Mouse (Mus musculus) liver, embryonic 16.5 days (tissue): Measurements from ENCODE around the gene Pgs1. TPM values are rescaled to one million over a fixed set of nuclear protein-coding genes. Genes with fewer than 3 reads are reported as not detected.

ENCODE experiments used
- ATAC-seq: fragments of 200-750 bp; cut with Nextera tagmentation; 2 replicates; pipeline ENCODE4 v1.8.0; 2017; ENCODE audit warnings: low read depth, mild to moderate bottlenecking, moderate number of reproducible peaks, moderate library complexity
- H3K27ac ChIP-seq: fragments of 300-500 bp; sonication (generic); 2 replicates; pipeline ENCODE4 v1.5.1; 2014; ENCODE audit warnings: mild to moderate bottlenecking, low read length
- H3K27me3 ChIP-seq: fragments of 300-500 bp; sonication (generic); 2 replicates; pipeline ENCODE4 v1.6.1; 2014; ENCODE audit warnings: low read depth, low read length, mixed read lengths; ENCODE audit not compliant: control insufficient read depth, insufficient read depth
- H3K36me3 ChIP-seq: fragments of 300-500 bp; sonication (generic); 2 replicates; pipeline ENCODE4 v1.6.1; 2014; ENCODE audit warnings: mild to moderate bottlenecking; ENCODE audit not compliant: control insufficient read depth, insufficient read depth
- H3K4me1 ChIP-seq: fragments of 300-500 bp; sonication (generic); 2 replicates; pipeline ENCODE4 v1.6.1; 2014; ENCODE audit warnings: low read depth, low read length, mixed read lengths; ENCODE audit not compliant: control insufficient read depth
- H3K4me2 ChIP-seq: fragments of 300-500 bp; sonication (generic); 2 replicates; pipeline ENCODE4 v1.6.1; 2014; ENCODE audit warnings: low read depth, low read length, mixed read lengths
- H3K4me3 ChIP-seq: fragments of 300-500 bp; sonication (generic); 2 replicates; pipeline ENCODE4 v1.5.1; 2014; ENCODE audit warnings: low read depth, mild to moderate bottlenecking, low read length
- H3K9ac ChIP-seq: fragments of 300-500 bp; sonication (generic); 2 replicates; pipeline ENCODE4 v1.6.1; 2014; ENCODE audit warnings: low read depth, low read length
- H3K9me3 ChIP-seq: fragments of 300-500 bp; sonication (generic); replicated peaks from 2 replicates; pipeline ENCODE4 v1.6.1; 2016; ENCODE audit warnings: low read length; ENCODE audit not compliant: control insufficient read depth
- WGBS: fragments of 180-500 bp; shearing (Covaris S2); extraction: QIAGEN DNeasy Blood & Tissue Kit; methylation state at CpG from one replicate; pipeline ENCODE4 v1.1.7; 2014; ENCODE audit not compliant: insufficient replicate concordance; 5-methylcytosine and 5-hydroxymethylcytosine counted together
- polyA plus RNA-seq: library from polyadenylated mRNA; unstranded; fragments of >200 nt; fragmentation: Nextera tagmentation; extraction: Ambion mirVana; gene quantifications from 2 replicates; pipeline ENCODE4 v1.2.1, GENCODE M21; 2015

Pgs1 gene
- polyA plus RNA-seq, 1 experiment from 2014 or later: 13.7 TPM

DNA sequence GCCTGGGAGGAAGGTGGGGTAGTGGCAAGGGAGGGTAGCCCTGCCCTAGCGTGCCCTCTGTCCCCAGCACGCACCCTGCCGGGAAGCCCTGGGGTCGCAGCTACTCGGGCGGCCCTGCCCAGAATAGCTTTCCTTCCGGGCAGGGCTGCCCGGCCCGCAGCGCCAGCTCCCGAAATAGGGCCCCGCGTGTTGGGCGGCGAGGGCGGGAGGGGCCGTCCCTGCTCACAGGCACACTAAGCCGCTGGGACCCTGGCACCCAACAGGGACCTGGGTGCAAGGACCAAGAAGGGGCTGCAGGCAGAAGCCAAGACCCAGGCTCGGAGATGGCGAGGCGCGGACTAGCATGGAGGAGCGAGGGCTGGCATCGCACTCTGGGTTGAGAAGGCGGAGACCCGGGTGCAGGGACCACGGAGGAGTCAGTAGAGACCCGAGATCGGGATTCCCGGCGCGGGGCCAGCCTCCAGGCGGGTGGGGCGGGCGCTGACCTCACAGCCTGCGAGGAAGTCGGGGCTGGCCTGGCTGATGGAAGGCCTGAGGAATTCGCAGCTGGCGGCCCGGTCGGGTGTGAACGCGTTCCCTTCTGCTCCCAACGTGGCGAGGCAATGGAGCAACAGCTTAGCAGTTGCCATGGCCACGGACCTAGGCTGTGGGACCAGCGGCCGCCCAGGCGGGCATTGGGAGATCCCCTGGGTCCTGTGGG, 36.5 kb upstream of the Pgs1 start:
- Histone ChIP-seq H3K27ac (no peak overlapping the region), H3K4me2 (peak overlapping the region; percentile 52), H3K9ac (peak overlapping the region; percentile 23), H3K27me3 (peaks cover 32% of the 10 kb centered on the region), H3K36me3 (no peaks in the 10 kb centered on the region), H3K4me1 (peaks cover 4% of the 10 kb centered on the region), H3K9me3 (no peaks in the 10 kb centered on the region), H3K4me3 (peak overlapping the region; percentile 38)
- WGBS: 5% methylated on average over 49 of the region's 49 CpGs
- peak; percentile 40; the same call in 1 of the 2 replicates for ATAC-seq

DNA sequence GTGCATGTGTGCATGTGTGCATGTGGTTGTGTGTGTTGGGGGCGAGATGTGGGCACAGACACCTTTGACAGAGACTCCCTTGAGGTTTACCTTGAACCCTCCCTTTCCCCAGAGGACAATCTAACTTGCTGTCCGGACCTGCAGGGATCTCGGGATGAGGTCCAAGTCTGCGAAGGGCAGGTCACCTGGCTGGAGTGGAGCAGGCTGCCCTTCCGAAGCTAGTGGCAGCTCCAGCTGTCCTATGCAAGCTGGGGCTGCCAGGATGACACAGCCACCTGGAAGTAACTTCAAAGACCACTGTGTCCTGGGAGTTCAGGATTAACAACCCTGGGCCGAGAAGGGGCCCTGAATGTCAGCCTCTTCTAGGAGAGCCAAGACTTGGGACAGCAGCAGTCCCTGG, 34.7 kb upstream of the Pgs1 start:
- Histone ChIP-seq H3K36me3 (no peaks in the 10 kb centered on the region), H3K27me3 (peaks cover 26% of the 10 kb centered on the region), H3K4me2 (no peak overlapping the region), H3K4me3 (no peak overlapping the region), H3K9ac (no peak overlapping the region), H3K27ac (no peak overlapping the region), H3K9me3 (no peaks in the 10 kb centered on the region), H3K4me1 (peaks cover 4% of the 10 kb centered on the region)
- no peak for ATAC-seq
- 66% methylated on average over 6 of the region's 6 CpGs for WGBS

DNA sequence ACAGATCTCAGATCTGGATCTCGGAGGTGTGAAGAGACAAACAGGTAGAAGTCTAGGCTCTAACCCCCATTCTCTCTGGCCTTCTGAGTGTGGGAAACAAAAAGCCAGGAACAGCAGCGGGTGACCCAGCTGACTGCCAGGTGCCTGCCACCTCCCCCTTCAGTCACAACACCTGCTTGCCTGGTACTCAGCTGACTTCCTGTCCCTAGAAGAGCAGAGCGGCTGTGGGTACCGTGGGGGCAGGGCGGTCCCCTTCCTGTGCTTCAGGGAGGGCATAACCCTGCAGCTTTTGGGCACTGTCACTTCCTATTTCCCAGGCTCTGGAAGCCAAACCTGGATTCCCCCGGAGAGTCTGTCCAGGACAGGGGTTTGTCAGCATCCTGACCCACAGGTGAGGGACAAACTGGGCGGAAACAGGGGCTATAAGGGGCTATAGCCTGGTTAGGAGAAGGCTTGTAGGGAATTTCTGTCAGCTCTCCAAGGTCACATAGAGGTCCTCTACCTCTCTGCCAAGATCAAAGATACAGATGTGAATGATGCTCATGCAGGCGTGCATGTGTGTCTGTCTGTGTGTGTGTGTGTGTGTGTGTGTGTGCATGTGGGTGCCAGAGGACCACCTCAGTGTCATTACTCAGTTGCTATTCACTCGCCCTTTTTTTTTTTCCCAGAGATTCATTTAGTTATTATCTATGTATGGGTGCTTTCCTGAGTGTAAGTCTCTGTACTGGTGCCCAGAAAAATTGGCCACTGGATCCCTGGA, 33.7 kb upstream of the Pgs1 start:
- Histone ChIP-seq H3K4me3 (no peak overlapping the region), H3K27me3 (peaks cover 24% of the 10 kb centered on the region), H3K4me2 (no peak overlapping the region), H3K9me3 (no peaks in the 10 kb centered on the region), H3K4me1 (peaks cover 4% of the 10 kb centered on the region), H3K9ac (no peak overlapping the region), H3K27ac (no peak overlapping the region), H3K36me3 (no peaks in the 10 kb centered on the region)
- ATAC-seq: no peak
- WGBS: 30% methylated on average over 9 of the region's 9 CpGs

DNA sequence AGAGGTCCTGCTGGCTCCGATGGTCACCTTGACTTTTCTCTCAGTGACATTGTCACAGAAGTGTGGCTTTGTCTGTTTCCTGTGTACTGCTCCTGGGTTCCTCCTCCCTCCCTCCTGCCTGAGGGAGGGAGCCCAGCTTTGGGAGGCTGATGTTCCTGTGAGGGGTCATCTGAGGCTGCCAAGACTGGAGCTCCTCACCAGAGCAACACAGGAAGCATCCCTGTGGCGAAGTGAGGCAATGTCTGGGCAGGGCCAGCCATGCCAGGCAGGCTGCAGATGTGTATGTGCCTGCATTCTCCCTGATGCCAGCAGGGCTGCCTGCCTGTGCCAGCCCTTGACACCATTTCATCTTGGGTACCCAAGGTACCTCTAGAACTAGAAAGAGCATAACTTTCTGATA, 32.0 kb upstream of the Pgs1 start:
- Histone ChIP-seq H3K27ac (no peak overlapping the region), H3K4me2 (no peak overlapping the region), H3K27me3 (peaks cover 22% of the 10 kb centered on the region), H3K9ac (no peak overlapping the region), H3K36me3 (no peaks in the 10 kb centered on the region), H3K4me3 (no peak overlapping the region), H3K9me3 (no peaks in the 10 kb centered on the region), H3K4me1 (peaks cover 4% of the 10 kb centered on the region)
- WGBS: 10% methylated on average over 2 of the region's 2 CpGs
- no peak for ATAC-seq

DNA sequence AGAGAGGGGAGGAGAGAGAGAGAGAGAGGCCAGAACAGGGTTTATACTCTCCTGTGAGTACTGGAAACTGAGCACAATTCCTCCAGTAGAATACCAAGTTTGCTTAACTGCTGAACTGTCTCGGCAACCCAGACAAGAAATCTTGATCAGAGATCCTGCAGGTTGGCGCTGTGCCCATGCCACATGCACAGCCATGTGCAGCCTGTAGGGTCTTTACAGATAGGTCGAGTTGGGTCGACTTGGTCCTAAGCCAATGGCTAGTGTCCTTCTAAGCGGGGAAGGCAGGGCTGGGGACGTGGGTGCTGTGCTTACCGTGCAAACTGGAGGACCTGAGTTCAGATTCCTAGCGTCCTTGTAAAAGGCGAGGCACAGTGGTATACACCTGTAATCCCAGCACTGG, 31.3 kb upstream of the Pgs1 start:
- Histone ChIP-seq H3K9ac (no peak overlapping the region), H3K4me2 (no peak overlapping the region), H3K27me3 (peaks cover 15% of the 10 kb centered on the region), H3K9me3 (no peaks in the 10 kb centered on the region), H3K4me1 (peaks cover 2% of the 10 kb centered on the region), H3K4me3 (no peak overlapping the region), H3K27ac (no peak overlapping the region), H3K36me3 (no peaks in the 10 kb centered on the region)
- ATAC-seq: no peak
- 63% methylated on average over 9 of the region's 9 CpGs for WGBS

DNA sequence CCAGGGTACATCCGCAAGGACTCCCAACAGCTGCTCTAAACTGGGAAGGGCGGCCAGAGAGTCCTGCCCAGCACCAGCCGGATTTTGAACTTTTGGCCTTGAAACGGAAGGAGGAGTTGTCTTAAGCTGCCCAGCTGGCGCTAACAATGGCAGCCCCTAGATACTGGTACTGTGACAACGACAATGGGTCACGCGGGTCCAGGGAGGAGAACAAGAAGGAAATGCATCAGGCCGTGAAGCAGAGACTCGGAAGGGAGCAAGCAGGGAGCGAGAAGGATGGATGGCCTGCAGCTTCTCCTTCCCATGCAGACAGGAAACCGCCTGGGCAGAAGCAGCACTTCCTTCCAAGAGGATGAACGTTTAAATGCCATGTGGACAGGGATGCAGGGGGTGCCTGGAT, 30.5 kb upstream of the Pgs1 start:
- ATAC-seq: 0 out of 2 replicates have a peak, but pooled peaks have one; percentile 14
- H3K4me3 ChIP-seq: no peak overlapping the region
- H3K9ac ChIP-seq: no peak overlapping the region
- H3K27ac ChIP-seq: no peak overlapping the region
- H3K27me3 ChIP-seq: peaks cover 11% of the 10 kb centered on the region
- H3K9me3 ChIP-seq: no peaks in the 10 kb centered on the region
- no peaks in the 10 kb centered on the region for H3K36me3 ChIP-seq
- H3K4me1 ChIP-seq: peaks cover 2% of the 10 kb centered on the region
- no peak overlapping the region for H3K4me2 ChIP-seq
- 55% methylated on average over 13 of the region's 13 CpGs for WGBS

DNA sequence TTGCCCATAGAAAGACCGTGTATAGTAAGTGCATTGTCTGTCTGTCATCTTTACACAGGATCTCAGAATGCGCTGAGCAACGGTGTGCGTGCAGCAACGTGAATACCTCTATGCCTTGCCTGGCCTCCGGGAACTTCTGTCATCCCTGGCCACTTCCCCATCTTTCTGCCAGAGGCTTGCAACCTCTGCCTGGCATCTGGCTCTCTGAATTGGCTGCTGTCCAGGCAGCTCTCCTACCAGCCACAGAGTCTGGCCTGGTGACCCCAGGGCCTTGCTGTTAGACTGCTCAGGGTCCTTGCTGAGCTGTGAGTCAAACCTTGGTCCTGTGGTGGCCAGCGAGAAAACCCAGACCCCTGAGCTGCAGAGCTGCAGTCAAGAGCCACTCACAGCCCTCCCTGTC, 27.9 kb upstream of the Pgs1 start:
- WGBS: 35% methylated on average over 7 of the region's 7 CpGs
- no peaks in the 10 kb centered on the region for H3K9me3 ChIP-seq
- H3K27me3 ChIP-seq: peaks cover 10% of the 10 kb centered on the region
- H3K4me3 ChIP-seq: no peak overlapping the region
- no peak for ATAC-seq
- no peak overlapping the region for H3K27ac ChIP-seq
- H3K9ac ChIP-seq: no peak overlapping the region
- no peaks in the 10 kb centered on the region for H3K36me3 ChIP-seq
- H3K4me1 ChIP-seq: peaks cover 8% of the 10 kb centered on the region
- H3K4me2 ChIP-seq: no peak overlapping the region

DNA sequence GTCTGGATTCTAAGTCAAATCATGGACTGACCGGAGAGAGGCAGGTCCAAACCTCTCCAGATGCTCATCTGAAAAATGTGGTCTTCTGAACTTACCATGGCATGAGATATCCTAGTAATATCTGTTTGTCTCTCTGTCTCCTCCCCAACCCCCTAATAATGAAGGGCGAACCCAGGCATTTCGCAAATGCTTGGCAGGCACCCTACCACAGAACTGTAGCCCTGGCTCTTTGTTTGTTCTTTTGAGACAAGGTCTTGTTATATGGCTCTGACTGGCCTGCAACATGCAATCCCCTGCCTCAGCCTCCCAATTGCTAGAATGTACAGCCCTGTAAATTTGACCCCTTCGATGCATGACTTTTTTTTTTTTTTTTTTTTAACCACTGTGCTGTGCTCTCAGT, 26.9 kb upstream of the Pgs1 start:
- Histone ChIP-seq H3K27ac (no peak overlapping the region), H3K27me3 (peaks cover 17% of the 10 kb centered on the region), H3K36me3 (no peaks in the 10 kb centered on the region), H3K9ac (no peak overlapping the region), H3K4me2 (no peak overlapping the region), H3K4me1 (peaks cover 17% of the 10 kb centered on the region), H3K4me3 (no peak overlapping the region), H3K9me3 (no peaks in the 10 kb centered on the region)
- ATAC-seq: no peak
- WGBS: 64% methylated on average over 4 of the region's 4 CpGs

DNA sequence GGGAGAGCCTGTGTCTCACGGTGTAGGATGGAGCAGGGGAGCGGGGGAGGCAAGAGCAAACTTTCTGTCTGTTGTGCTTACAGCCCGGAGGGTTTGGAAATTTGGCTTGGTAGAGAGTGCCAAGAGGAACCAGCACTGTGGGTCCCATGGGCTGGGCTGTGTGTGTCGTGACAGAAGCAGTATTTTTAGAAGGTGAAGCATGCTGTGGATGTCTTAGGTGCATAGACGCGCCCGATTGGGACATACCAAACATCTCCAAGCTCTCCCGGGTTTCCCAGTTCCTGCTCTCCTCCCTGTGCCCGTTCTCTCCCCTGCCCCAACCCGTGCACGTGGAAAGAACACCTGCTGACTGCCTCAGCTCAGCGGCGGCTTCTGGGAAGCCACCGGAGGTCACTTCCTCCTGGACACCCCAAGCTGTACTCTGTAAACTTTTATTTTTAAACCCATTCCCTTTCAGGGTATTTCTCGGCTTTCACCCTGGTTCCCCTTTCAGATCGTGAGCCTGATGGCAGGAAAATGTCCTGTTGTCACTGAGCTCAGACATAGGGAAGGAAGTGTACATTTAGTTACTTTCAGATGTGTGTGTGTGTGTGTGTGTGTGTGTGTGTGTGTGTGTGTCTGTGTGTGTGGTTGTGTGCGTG, 26.2 kb upstream of the Pgs1 start:
- peaks cover 23% of the 10 kb centered on the region for H3K4me1 ChIP-seq
- no peak overlapping the region for H3K27ac ChIP-seq
- H3K36me3 ChIP-seq: no peaks in the 10 kb centered on the region
- ATAC-seq: no peak
- WGBS: 12% methylated on average over 17 of the region's 17 CpGs
- no peak overlapping the region for H3K9ac ChIP-seq
- peaks cover 19% of the 10 kb centered on the region for H3K27me3 ChIP-seq
- H3K4me3 ChIP-seq: no peak overlapping the region
- H3K4me2 ChIP-seq: no peak overlapping the region
- H3K9me3 ChIP-seq: no peaks in the 10 kb centered on the region
